9 mouse cellular contexts compared by ENCODE assay signal in genomic region chr5:24902835-24903234, GRCm38 (mm10).
DNase-seq lines count a peak whose midpoint lies in the region; ATAC-seq lines count a peak whose summit lies in the region.
"Had no signal": no experiment of that assay in that cellular context is flagged by ENCODE, and none has a peak within 500 bp of the region (broad histone marks: within the 10 kb centered on the region; RNA-seq: fewer than 3 reads in every experiment).

No protein-coding gene starts in this region.

- H3K9me3 ChIP-seq in limb, embryonic 11.5 days (ENCODE audit: control insufficient read depth, low read length), result no peaks in the 10 kb centered on the region
- no peaks in the 10 kb centered on the region for H3K9me3 ChIP-seq in limb, embryonic 10.5 days (replicated peaks)
- H3K9me3 ChIP-seq in embryonic facial prominence, embryonic 11.5 days (replicated peaks; ENCODE audit: control insufficient read depth, low read length), result no peaks in the 10 kb centered on the region
- H3K9me3 ChIP-seq: neural tube, embryonic 12.5 days had no signal

- H3K4me3 ChIP-seq in limb, embryonic 11.5 days (ENCODE audit: low read depth, low read length), result no peak overlapping the region
- H3K4me3 ChIP-seq in limb, embryonic 10.5 days, result no peak overlapping the region
- no peak overlapping the region for H3K4me3 ChIP-seq in embryonic facial prominence, embryonic 11.5 days (ENCODE audit: low read depth, low read length)
- H3K4me3 ChIP-seq: neural tube, embryonic 12.5 days had no signal

- no peak overlapping the region for H3K27ac ChIP-seq in limb, embryonic 11.5 days (replicated peaks; ENCODE audit: low read depth, low read length)
- no peak overlapping the region for H3K27ac ChIP-seq in limb, embryonic 10.5 days
- no peak overlapping the region for H3K27ac ChIP-seq in embryonic facial prominence, embryonic 11.5 days (replicated peaks; ENCODE audit: low read depth, low read length)
- H3K27ac ChIP-seq: neural tube, embryonic 12.5 days had no signal

- H3K4me1 ChIP-seq in limb, embryonic 11.5 days (ENCODE audit: control insufficient read depth, insufficient read depth, low read length), result peaks cover 6% of the 10 kb centered on the region; the same call in 1 of the 2 replicates
- H3K4me1 ChIP-seq in limb, embryonic 10.5 days, result peaks cover 10% of the 10 kb centered on the region
- H3K4me1 ChIP-seq in embryonic facial prominence, embryonic 11.5 days (ENCODE audit: control insufficient read depth, insufficient read depth, low read length), result no peaks in the 10 kb centered on the region; the same call in 1 of the 2 replicates

- H3K36me3 ChIP-seq in limb, embryonic 11.5 days (ENCODE audit: control insufficient read depth, insufficient read depth, low read length), result no peaks in the 10 kb centered on the region
- peaks cover 19% of the 10 kb centered on the region; the same call in 1 of the 2 replicates for H3K36me3 ChIP-seq in limb, embryonic 10.5 days
- no peaks in the 10 kb centered on the region for H3K36me3 ChIP-seq in embryonic facial prominence, embryonic 11.5 days (replicated peaks; ENCODE audit: control insufficient read depth, insufficient read depth, low read depth, low read length)

- no peaks in the 10 kb centered on the region for H3K27me3 ChIP-seq in limb, embryonic 11.5 days (ENCODE audit: control insufficient read depth, insufficient read depth, low read length)
- no peaks in the 10 kb centered on the region for H3K27me3 ChIP-seq in limb, embryonic 10.5 days (ENCODE audit: low read depth, poor library complexity, severe bottlenecking)
- H3K27me3 ChIP-seq in embryonic facial prominence, embryonic 11.5 days (ENCODE audit: control insufficient read depth, insufficient read depth, low read length), result no peaks in the 10 kb centered on the region
- H3K27me3 ChIP-seq: neural tube, embryonic 12.5 days had no signal

- H3K9ac ChIP-seq in limb, embryonic 11.5 days (ENCODE audit: low read length), result no peak overlapping the region
- no peak overlapping the region for H3K9ac ChIP-seq in embryonic facial prominence, embryonic 11.5 days (replicated peaks; ENCODE audit: low read length)
- H3K9ac ChIP-seq: neural tube, embryonic 12.5 days had no signal

- no peak overlapping the region for H3K4me2 ChIP-seq in limb, embryonic 11.5 days (ENCODE audit: low read depth, severe bottlenecking)
- H3K4me2 ChIP-seq in embryonic facial prominence, embryonic 11.5 days (ENCODE audit: low read depth, low read length), result no peak overlapping the region
- H3K4me2 ChIP-seq: neural tube, embryonic 12.5 days had no signal

- no peak for ATAC-seq in limb, embryonic 11.5 days (ENCODE audit: insufficient number of reproducible peaks, low FRiP score, low TSS enrichment, low read depth)
- ATAC-seq in embryonic facial prominence, embryonic 11.5 days (replicated peaks; ENCODE audit: insufficient number of reproducible peaks, low FRiP score, low TSS enrichment, low read depth), result no peak
- no peak for ATAC-seq in frontal cortex, adult (ENCODE audit: low TSS enrichment)

- DNase-seq in limb, embryonic 11.5 days (ENCODE audit: low spot score), result peak; percentile 55
- no peak for DNase-seq in limb, embryonic 10.5 days (ENCODE audit: low spot score)
- DNase-seq in WW6 (ENCODE audit: low read depth, low spot score), result peak; percentile 29
- DNase-seq in embryonic facial prominence, embryonic 11.5 days (ENCODE audit: low spot score), result peak; percentile 54
- peak; percentile 49 to 56 for DNase-seq in kidney, postnatal 36 days
- peak; percentile 54 for DNase-seq in retina, postnatal 1 day
- DNase-seq in ovary, postnatal 36 days (ENCODE audit: low spot score), result no peak

- 31% methylated on average over 4 of the region's 4 CpGs for WGBS in limb, embryonic 11.5 days
- WGBS in limb, embryonic 10.5 days, result 38% methylated on average over 4 of the region's 4 CpGs
- WGBS in embryonic facial prominence, embryonic 11.5 days, result 22% methylated on average over 4 of the region's 4 CpGs

Comparison
In these comparisons a context has a peak if more than half of its experiments do, and no peak if none do; other contexts are left out.
1. DNase-seq: peak in limb, embryonic 11.5 days (single experiment), WW6 (single experiment), embryonic facial prominence, embryonic 11.5 days (single experiment), kidney, postnatal 36 days (2 of 2) and retina, postnatal 1 day (single experiment); none in limb, embryonic 10.5 days (single experiment) and ovary, postnatal 36 days (single experiment).